Mouse (Mus musculus): ENCODE measurements at regions not wholly inside any gene's neighbourhood (a gene's known extent, or its start where the extent isn't known, plus 50 kb on each side); places are given as distances from the start of the nearest gene placed in this dataset.

- Histone ChIP-seq H3K27ac (ENCODE audit: low read depth, low read length) (no peak overlapping the region), H3K4me2 (no peak overlapping the region), H3K4me3 (ENCODE audit: low read depth, low read length) (no peak overlapping the region), H3K36me3 (ENCODE audit: control insufficient read depth, insufficient read depth, low read length) (no peaks in the 10 kb centered on the region), H3K9ac (ENCODE audit: low read depth, low read length) (no peak overlapping the region), H3K9me3 (replicated peaks; ENCODE audit: control insufficient read depth, low read length) (no peaks in the 10 kb centered on the region), H3K4me1 (ENCODE audit: control insufficient read depth, insufficient read depth, low read length) (no peaks in the 10 kb centered on the region), H3K27me3 (ENCODE audit: control insufficient read depth, insufficient read depth, low read length) (no peaks in the 10 kb centered on the region)
- no peak for ATAC-seq (replicated peaks; ENCODE audit: insufficient number of reproducible peaks, low FRiP score, low TSS enrichment)
- WGBS (ENCODE audit: insufficient replicate concordance), result 58% methylated on average over 2 of the region's 2 CpGs
Measured at GRCm38 (mm10) chr8:87095211-87095610, 210.2 kb upstream of the N4bp1 start.

- no peak overlapping the region for H3K4me3 ChIP-seq (ENCODE audit: low read depth, low read length)
- H3K9me3 ChIP-seq (replicated peaks; ENCODE audit: control insufficient read depth, low read length), result no peaks in the 10 kb centered on the region
- H3K4me2 ChIP-seq, result no peak overlapping the region
- WGBS (ENCODE audit: insufficient replicate concordance), result 67% methylated on average over 4 of the region's 4 CpGs
- H3K27me3 ChIP-seq (ENCODE audit: control insufficient read depth, insufficient read depth, low read length), result no peaks in the 10 kb centered on the region
- H3K9ac ChIP-seq (ENCODE audit: low read depth, low read length), result no peak overlapping the region
- no peaks in the 10 kb centered on the region for H3K4me1 ChIP-seq (ENCODE audit: control insufficient read depth, insufficient read depth, low read length)
- ATAC-seq (replicated peaks; ENCODE audit: insufficient number of reproducible peaks, low FRiP score, low TSS enrichment), result no peak
- no peaks in the 10 kb centered on the region for H3K36me3 ChIP-seq (ENCODE audit: control insufficient read depth, insufficient read depth, low read length)
- H3K27ac ChIP-seq (ENCODE audit: low read depth, low read length), result no peak overlapping the region
Measured at GRCm38 (mm10) chr8:87094685-87095084, 209.6 kb upstream of the N4bp1 start.

GRCm38 (mm10) chr8:87093716-87094115, 208.7 kb upstream of the N4bp1 start:
- no peaks in the 10 kb centered on the region for H3K27me3 ChIP-seq (ENCODE audit: control insufficient read depth, insufficient read depth, low read length)
- no peaks in the 10 kb centered on the region for H3K36me3 ChIP-seq (ENCODE audit: control insufficient read depth, insufficient read depth, low read length)
- ATAC-seq (replicated peaks; ENCODE audit: insufficient number of reproducible peaks, low FRiP score, low TSS enrichment), result no peak
- H3K4me3 ChIP-seq (ENCODE audit: low read depth, low read length), result no peak overlapping the region
- no peaks in the 10 kb centered on the region for H3K4me1 ChIP-seq (ENCODE audit: control insufficient read depth, insufficient read depth, low read length)
- no peaks in the 10 kb centered on the region for H3K9me3 ChIP-seq (replicated peaks; ENCODE audit: control insufficient read depth, low read length)
- no peak overlapping the region for H3K27ac ChIP-seq (ENCODE audit: low read depth, low read length)
- H3K4me2 ChIP-seq, result no peak overlapping the region
- 60% methylated on average over 10 of the region's 10 CpGs for WGBS (ENCODE audit: insufficient replicate concordance)
- H3K9ac ChIP-seq (ENCODE audit: low read depth, low read length), result no peak overlapping the region

- Histone ChIP-seq H3K4me3 (ENCODE audit: low read depth, low read length) (no peak overlapping the region), H3K27me3 (ENCODE audit: control insufficient read depth, insufficient read depth, low read length) (no peaks in the 10 kb centered on the region), H3K36me3 (ENCODE audit: control insufficient read depth, insufficient read depth, low read length) (no peaks in the 10 kb centered on the region), H3K27ac (ENCODE audit: low read depth, low read length) (no peak overlapping the region), H3K9me3 (replicated peaks; ENCODE audit: control insufficient read depth, low read length) (no peaks in the 10 kb centered on the region), H3K4me2 (no peak overlapping the region), H3K4me1 (ENCODE audit: control insufficient read depth, insufficient read depth, low read length) (no peaks in the 10 kb centered on the region), H3K9ac (ENCODE audit: low read depth, low read length) (no peak overlapping the region)
- no peak for ATAC-seq (replicated peaks; ENCODE audit: insufficient number of reproducible peaks, low FRiP score, low TSS enrichment)
- 52% methylated on average over 5 of the region's 5 CpGs for WGBS (ENCODE audit: insufficient replicate concordance)
Measured at GRCm38 (mm10) chr8:87093081-87093480, 208.0 kb upstream of the N4bp1 start.

GRCm38 (mm10) chr8:87087451-87088095, 202.5 kb upstream of the N4bp1 start:
- Histone ChIP-seq H3K27ac (ENCODE audit: low read depth, low read length) (no peak overlapping the region), H3K36me3 (ENCODE audit: control insufficient read depth, insufficient read depth, low read length) (no peaks in the 10 kb centered on the region), H3K9me3 (replicated peaks; ENCODE audit: control insufficient read depth, low read length) (no peaks in the 10 kb centered on the region), H3K27me3 (ENCODE audit: control insufficient read depth, insufficient read depth, low read length) (no peaks in the 10 kb centered on the region), H3K4me1 (ENCODE audit: control insufficient read depth, insufficient read depth, low read length) (no peaks in the 10 kb centered on the region), H3K4me2 (no peak overlapping the region), H3K4me3 (ENCODE audit: low read depth, low read length) (no peak overlapping the region), H3K9ac (ENCODE audit: low read depth, low read length) (no peak overlapping the region)
- WGBS (ENCODE audit: insufficient replicate concordance), result 43% methylated on average over 9 of the region's 9 CpGs
- no peak for ATAC-seq (replicated peaks; ENCODE audit: insufficient number of reproducible peaks, low FRiP score, low TSS enrichment)

GRCm38 (mm10) chr8:87078260-87078659, 193.2 kb upstream of the N4bp1 start:
- Histone ChIP-seq H3K9me3 (replicated peaks; ENCODE audit: control insufficient read depth, low read length) (no peaks in the 10 kb centered on the region), H3K9ac (ENCODE audit: low read depth, low read length) (no peak overlapping the region), H3K4me1 (ENCODE audit: control insufficient read depth, insufficient read depth, low read length) (no peaks in the 10 kb centered on the region), H3K27ac (ENCODE audit: low read depth, low read length) (no peak overlapping the region), H3K27me3 (ENCODE audit: control insufficient read depth, insufficient read depth, low read length) (no peaks in the 10 kb centered on the region), H3K36me3 (ENCODE audit: control insufficient read depth, insufficient read depth, low read length) (no peaks in the 10 kb centered on the region), H3K4me2 (no peak overlapping the region), H3K4me3 (ENCODE audit: low read depth, low read length) (no peak overlapping the region)
- WGBS (ENCODE audit: insufficient replicate concordance), result 74% methylated on average over 6 of the region's 6 CpGs
- no peak for ATAC-seq (replicated peaks; ENCODE audit: insufficient number of reproducible peaks, low FRiP score, low TSS enrichment)

GRCm38 (mm10) chr8:87075921-87076320, 190.9 kb upstream of the N4bp1 start:
- Histone ChIP-seq H3K9ac (ENCODE audit: low read depth, low read length) (no peak overlapping the region), H3K27ac (ENCODE audit: low read depth, low read length) (no peak overlapping the region), H3K4me2 (no peak overlapping the region), H3K9me3 (replicated peaks; ENCODE audit: control insufficient read depth, low read length) (no peaks in the 10 kb centered on the region), H3K4me3 (ENCODE audit: low read depth, low read length) (no peak overlapping the region), H3K27me3 (ENCODE audit: control insufficient read depth, insufficient read depth, low read length) (no peaks in the 10 kb centered on the region), H3K4me1 (ENCODE audit: control insufficient read depth, insufficient read depth, low read length) (no peaks in the 10 kb centered on the region), H3K36me3 (ENCODE audit: control insufficient read depth, insufficient read depth, low read length) (no peaks in the 10 kb centered on the region)
- 81% methylated on average over 4 of the region's 4 CpGs for WGBS (ENCODE audit: insufficient replicate concordance)
- ATAC-seq (replicated peaks; ENCODE audit: insufficient number of reproducible peaks, low FRiP score, low TSS enrichment), result no peak

GRCm38 (mm10) chr8:87071224-87071623, 186.2 kb upstream of the N4bp1 start:
- Histone ChIP-seq H3K4me1 (ENCODE audit: control insufficient read depth, insufficient read depth, low read length) (no peaks in the 10 kb centered on the region), H3K4me3 (ENCODE audit: low read depth, low read length) (no peak overlapping the region), H3K9ac (ENCODE audit: low read depth, low read length) (no peak overlapping the region), H3K4me2 (no peak overlapping the region), H3K27me3 (ENCODE audit: control insufficient read depth, insufficient read depth, low read length) (no peaks in the 10 kb centered on the region), H3K36me3 (ENCODE audit: control insufficient read depth, insufficient read depth, low read length) (no peaks in the 10 kb centered on the region), H3K27ac (ENCODE audit: low read depth, low read length) (no peak overlapping the region), H3K9me3 (replicated peaks; ENCODE audit: control insufficient read depth, low read length) (no peaks in the 10 kb centered on the region)
- no peak for ATAC-seq (replicated peaks; ENCODE audit: insufficient number of reproducible peaks, low FRiP score, low TSS enrichment)

GRCm38 (mm10) chr8:87067106-87067505, 182.0 kb upstream of the N4bp1 start:
- Histone ChIP-seq H3K4me1 (ENCODE audit: control insufficient read depth, insufficient read depth, low read length) (0 out of 2 replicates have a peak, but pooled peaks cover 6% of the 10 kb centered on the region), H3K36me3 (ENCODE audit: control insufficient read depth, insufficient read depth, low read length) (no peaks in the 10 kb centered on the region)

More at GRCm38 (mm10) chr8:87067106-87067505, 182.0 kb upstream of the N4bp1 start:
- ATAC-seq (replicated peaks; ENCODE audit: insufficient number of reproducible peaks, low FRiP score, low TSS enrichment), result no peak
- Histone ChIP-seq H3K27ac (ENCODE audit: low read depth, low read length) (no peak overlapping the region), H3K4me2 (no peak overlapping the region), H3K9ac (ENCODE audit: low read depth, low read length) (no peak overlapping the region), H3K4me3 (ENCODE audit: low read depth, low read length) (no peak overlapping the region), H3K9me3 (replicated peaks; ENCODE audit: control insufficient read depth, low read length) (no peaks in the 10 kb centered on the region), H3K27me3 (ENCODE audit: control insufficient read depth, insufficient read depth, low read length) (no peaks in the 10 kb centered on the region)

Data from heart, embryonic 11.5 days (tissue).